Mouse (Mus musculus): ENCODE measurements around the gene Ypel4. TPM values are rescaled to one million over a fixed set of nuclear protein-coding genes. Genes with fewer than 3 reads are reported as not detected.
A peak's percentile ranks its signal among the peaks of the same experiment; 100 is the strongest.

The Ypel4 gene
- polyA plus RNA-seq, 1 experiment from 2014 or later: 27.7 TPM

DNA sequence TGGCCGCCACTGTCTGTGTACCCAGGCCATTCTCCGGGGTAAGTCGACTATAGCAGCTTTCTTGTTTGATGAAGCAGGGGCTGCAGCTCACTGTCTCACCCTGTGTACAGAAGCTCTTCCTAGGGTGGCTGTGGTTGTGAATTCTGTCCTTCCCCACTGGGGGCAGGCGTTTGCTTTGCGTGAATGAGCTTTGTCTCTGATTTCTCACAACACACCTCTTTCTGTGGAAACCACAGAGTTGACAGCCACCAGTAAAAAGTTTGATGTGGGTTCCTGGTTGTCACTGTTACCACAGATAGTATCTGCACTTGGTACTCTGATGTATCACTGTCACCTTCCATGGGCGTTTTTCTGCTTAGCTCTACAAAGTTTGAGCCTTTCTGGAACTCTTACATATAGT lies 45.4 kb downstream of the Ypel4 start:
- Histone ChIP-seq H3K36me3 (ENCODE audit: control insufficient read depth, insufficient read depth, low read length) (no peaks in the 10 kb centered on the region), H3K9ac (ENCODE audit: low read depth, low read length) (no peak overlapping the region), H3K27me3 (ENCODE audit: control insufficient read depth, insufficient read depth, low read depth, low read length) (no peaks in the 10 kb centered on the region), H3K4me1 (ENCODE audit: control insufficient read depth, insufficient read depth, low read length) (peaks cover 9% of the 10 kb centered on the region), H3K4me3 (ENCODE audit: low read depth, low read length) (no peak overlapping the region), H3K9me3 (replicated peaks; ENCODE audit: control insufficient read depth, low read length, poor library complexity, severe bottlenecking) (no peaks in the 10 kb centered on the region), H3K27ac (ENCODE audit: low read length) (no peak overlapping the region), H3K4me2 (ENCODE audit: low read length) (no peak overlapping the region)
- ATAC-seq: no peak
- WGBS: 68% methylated on average over 6 of the region's 6 CpGs

DNA sequence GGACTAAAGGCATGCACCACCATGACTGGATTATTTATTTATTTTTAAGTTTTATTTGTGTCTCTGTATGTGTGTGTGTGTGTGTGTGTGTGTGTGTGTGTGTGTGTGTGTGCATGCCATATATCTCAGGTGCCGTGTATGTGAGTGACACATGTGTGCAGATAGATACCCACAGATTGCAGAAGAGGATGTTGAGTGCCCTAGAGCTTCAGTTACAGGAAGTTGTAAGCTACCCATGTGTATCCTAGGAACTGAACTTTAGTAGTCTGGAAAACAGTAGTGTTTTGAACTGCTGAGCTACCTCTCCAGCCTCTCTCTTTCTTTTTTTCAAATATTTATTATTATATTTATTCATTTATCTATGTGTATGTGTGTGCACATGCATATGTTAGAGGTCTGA lies 49.5 kb downstream of the Ypel4 start:
- Histone ChIP-seq H3K9me3 (replicated peaks; ENCODE audit: control insufficient read depth, low read length, poor library complexity, severe bottlenecking) (no peaks in the 10 kb centered on the region), H3K27me3 (ENCODE audit: control insufficient read depth, insufficient read depth, low read depth, low read length) (no peaks in the 10 kb centered on the region), H3K36me3 (ENCODE audit: control insufficient read depth, insufficient read depth, low read length) (no peaks in the 10 kb centered on the region), H3K4me2 (ENCODE audit: low read length) (no peak overlapping the region), H3K27ac (ENCODE audit: low read length) (no peak overlapping the region), H3K4me3 (ENCODE audit: low read depth, low read length) (no peak overlapping the region), H3K4me1 (ENCODE audit: control insufficient read depth, insufficient read depth, low read length) (no peaks in the 10 kb centered on the region), H3K9ac (ENCODE audit: low read depth, low read length) (no peak overlapping the region)
- ATAC-seq: no peak
- 100% methylated on average over 1 of the region's 1 CpGs for WGBS

DNA sequence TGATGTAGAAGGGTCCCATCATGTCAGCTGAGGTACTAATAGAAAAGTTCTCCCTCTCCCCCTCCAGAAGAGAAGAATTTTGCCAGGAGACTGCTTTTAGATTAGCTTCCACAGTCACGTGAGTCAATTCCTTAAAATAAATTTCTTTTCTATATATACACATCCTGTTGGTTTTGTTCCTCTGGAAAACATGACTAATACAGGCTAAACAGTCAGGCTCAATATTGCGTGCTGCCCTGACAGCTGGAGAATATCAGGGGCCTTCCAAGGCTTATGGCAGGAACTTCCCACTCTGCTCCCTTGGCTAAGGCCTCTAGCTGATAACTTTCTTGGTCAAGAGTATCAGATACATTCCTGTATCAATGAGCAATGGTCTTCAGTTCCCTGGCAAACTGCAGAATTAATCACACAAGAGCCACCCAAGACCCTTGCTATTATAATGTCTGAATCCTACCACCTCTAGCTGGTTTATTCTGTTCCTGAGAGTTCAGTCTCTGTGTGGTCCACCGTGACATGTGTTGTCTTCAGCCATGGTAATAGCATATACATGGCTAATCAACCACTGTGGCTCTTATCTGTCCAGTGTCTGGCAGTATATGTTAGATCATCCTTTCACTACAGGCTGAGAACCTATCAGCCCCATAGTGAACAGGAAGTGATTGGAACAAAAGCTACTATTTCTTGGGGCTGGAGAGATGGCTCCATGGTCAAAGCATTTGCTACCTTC lies 50.1 kb downstream of the Ypel4 start:
- H3K4me1 ChIP-seq (ENCODE audit: control insufficient read depth, insufficient read depth, low read length): no peaks in the 10 kb centered on the region
- WGBS: 90% methylated on average over 3 of the region's 3 CpGs
- H3K36me3 ChIP-seq (ENCODE audit: control insufficient read depth, insufficient read depth, low read length): no peaks in the 10 kb centered on the region
- H3K4me3 ChIP-seq (ENCODE audit: low read depth, low read length): no peak overlapping the region
- H3K27ac ChIP-seq (ENCODE audit: low read length): no peak overlapping the region
- ATAC-seq: no peak
- H3K9ac ChIP-seq (ENCODE audit: low read depth, low read length): no peak overlapping the region
- H3K4me2 ChIP-seq (ENCODE audit: low read length): no peak overlapping the region
- no peaks in the 10 kb centered on the region for H3K9me3 ChIP-seq (replicated peaks; ENCODE audit: control insufficient read depth, low read length, poor library complexity, severe bottlenecking)
- no peaks in the 10 kb centered on the region for H3K27me3 ChIP-seq (ENCODE audit: control insufficient read depth, insufficient read depth, low read depth, low read length)

MicroRNAs within 50 kb of the gene (microRNA counts, 519-probe panel; counts per million panel counts)
- 4,092 counts per million, percentile 99 among the panel's probes with 10 or more counts for microRNA mmu-miR-130a

Small RNA genes lying within 50 kb of the gene (microRNA-seq; reads per million reads assigned to microRNA genes)
- 33,086 reads per million, percentile 99 among the genes with 10 or more reads in this experiment for gene Mir130a

Other genes with a start within 250 kb of the Ypel4 start
- 29.9 and 30.1 TPM in 2 replicates for gene Ctnnd1, start 83.3 kb upstream of the Ypel4 start, polyA plus RNA-seq (2015; fragmentation: Nextera tagmentation; extraction: Ambion mirVana)
- gene Btbd18, start 75.0 kb upstream of the Ypel4 start, polyA plus RNA-seq (2015; fragmentation: Nextera tagmentation; extraction: Ambion mirVana): 0.26 and 0.39 TPM in 2 replicates
- gene Selenoh, start 63.3 kb upstream of the Ypel4 start, polyA plus RNA-seq (2015; fragmentation: Nextera tagmentation; extraction: Ambion mirVana): 177 and 185 TPM in 2 replicates
- not detected in 2 replicates for gene Gm28635, start 56.0 kb upstream of the Ypel4 start, polyA plus RNA-seq (2015; fragmentation: Nextera tagmentation; extraction: Ambion mirVana)
- 52.3 and 53.6 TPM in 2 replicates for gene Med19, start 55.7 kb upstream of the Ypel4 start, polyA plus RNA-seq (2015; fragmentation: Nextera tagmentation; extraction: Ambion mirVana)
- 298 and 301 TPM in 2 replicates for gene Tmx2, start 54.9 kb upstream of the Ypel4 start, polyA plus RNA-seq (2015; fragmentation: Nextera tagmentation; extraction: Ambion mirVana)
- gene Zdhhc5, start 18.9 kb upstream of the Ypel4 start, polyA plus RNA-seq (2015; fragmentation: Nextera tagmentation; extraction: Ambion mirVana): 19.5 and 21.3 TPM in 2 replicates
- gene Clp1, start 6.7 kb upstream of the Ypel4 start, polyA plus RNA-seq (2015; fragmentation: Nextera tagmentation; extraction: Ambion mirVana): 20.1 and 23.0 TPM in 2 replicates
- 4.3 and 4.8 TPM in 2 replicates for gene Gm19426, start 9.6 kb downstream of the Ypel4 start, polyA plus RNA-seq (2015; fragmentation: Nextera tagmentation; extraction: Ambion mirVana)
- 28.3 and 29.0 TPM in 2 replicates for gene Serping1, start 41.4 kb downstream of the Ypel4 start, polyA plus RNA-seq (2015; fragmentation: Nextera tagmentation; extraction: Ambion mirVana)
- gene Ube2l6, start 64.8 kb downstream of the Ypel4 start, polyA plus RNA-seq (2015; fragmentation: Nextera tagmentation; extraction: Ambion mirVana): 22.9 and 23.4 TPM in 2 replicates
- gene Smtnl1, start 88.6 kb downstream of the Ypel4 start, polyA plus RNA-seq (2015; fragmentation: Nextera tagmentation; extraction: Ambion mirVana): not detected in 2 replicates
- 69.8 and 75.2 TPM in 2 replicates for gene Timm10, start 92.9 kb downstream of the Ypel4 start, polyA plus RNA-seq (2015; fragmentation: Nextera tagmentation; extraction: Ambion mirVana)
- gene Slc43a1, start 104.8 kb downstream of the Ypel4 start, polyA plus RNA-seq (2015; fragmentation: Nextera tagmentation; extraction: Ambion mirVana): 0.73 and 0.91 TPM in 2 replicates
- gene Rtn4rl2, start 152.7 kb downstream of the Ypel4 start, polyA plus RNA-seq (2015; fragmentation: Nextera tagmentation; extraction: Ambion mirVana): 3.9 TPM in 2 replicates
- 2.8 and 3.1 TPM in 2 replicates for gene Slc43a3, start 202.5 kb downstream of the Ypel4 start, polyA plus RNA-seq (2015; fragmentation: Nextera tagmentation; extraction: Ambion mirVana)
- not detected in 2 replicates for gene Prg2, start 246.4 kb downstream of the Ypel4 start, polyA plus RNA-seq (2015; fragmentation: Nextera tagmentation; extraction: Ambion mirVana)